Mouse (Mus musculus) naive thymus-derived CD4-positive, alpha-beta T cell, adult 2 months (primary cell): ENCODE data around the gene Eprs.

Source experiments
- DNase-seq: peaks from one replicate; pipeline ENCODE4 v3.0.0-alpha.2; 2011; ENCODE audit warnings: low read depth

Eprs gene

DNA sequence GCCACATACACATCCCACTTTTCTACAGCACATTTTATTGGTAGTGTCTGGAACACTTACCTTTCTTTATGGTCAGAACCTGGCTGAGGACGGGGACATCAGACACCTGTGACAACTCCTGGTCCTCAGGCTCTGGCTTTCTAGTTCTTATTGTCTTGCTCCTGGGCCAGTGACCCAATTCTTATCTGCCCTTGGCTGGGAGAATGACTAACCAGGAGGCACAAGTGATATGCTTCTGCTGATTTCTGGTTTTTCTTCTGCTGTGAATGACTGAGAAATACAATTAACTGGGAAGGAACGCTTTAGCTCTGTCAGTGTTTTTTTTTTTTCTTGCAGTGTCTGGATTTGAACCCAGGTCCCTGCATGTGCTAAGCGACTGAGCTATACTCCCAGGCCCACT, 88.7 kb downstream of the Eprs start:
- no peak for DNase-seq

DNA sequence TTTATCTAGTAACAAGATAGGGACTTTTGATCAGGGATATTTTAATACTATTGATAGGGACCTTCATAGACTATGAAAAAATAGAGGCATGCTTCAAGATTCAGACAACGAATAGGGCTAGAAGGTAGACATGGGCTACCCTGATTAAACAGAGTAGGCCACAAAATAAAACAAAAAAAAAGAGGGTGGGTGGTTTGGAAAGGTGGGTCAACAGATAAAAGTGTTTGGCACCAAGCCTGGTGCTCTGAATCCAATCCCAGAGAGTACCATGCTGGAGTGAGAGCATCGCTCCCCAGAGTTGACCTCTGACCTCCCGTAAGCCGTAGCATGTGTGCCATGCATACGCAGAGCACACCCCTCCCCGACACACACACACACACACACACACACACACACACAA, 89.6 kb downstream of the Eprs start:
- DNase-seq, result no peak

DNA sequence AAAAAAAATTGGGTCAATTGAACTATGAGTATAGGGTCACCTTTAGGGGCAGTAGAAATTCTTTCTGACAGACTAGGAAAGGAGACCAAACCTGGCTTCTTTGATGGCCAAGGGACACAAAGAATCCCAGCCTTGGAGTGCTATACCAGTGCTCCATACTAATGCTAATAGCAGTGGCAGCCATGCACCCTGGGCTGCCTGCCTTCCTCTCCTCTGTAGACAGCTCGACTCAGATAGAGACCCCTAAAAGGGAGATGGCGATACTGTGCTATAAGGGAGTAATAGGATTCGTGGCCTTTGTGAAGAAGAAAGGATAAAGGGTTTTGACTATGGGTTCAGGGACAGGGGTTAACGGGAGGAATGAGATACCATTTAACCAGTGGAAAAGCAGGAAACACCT, 91.3 kb downstream of the Eprs start:
- no peak for DNase-seq

DNA sequence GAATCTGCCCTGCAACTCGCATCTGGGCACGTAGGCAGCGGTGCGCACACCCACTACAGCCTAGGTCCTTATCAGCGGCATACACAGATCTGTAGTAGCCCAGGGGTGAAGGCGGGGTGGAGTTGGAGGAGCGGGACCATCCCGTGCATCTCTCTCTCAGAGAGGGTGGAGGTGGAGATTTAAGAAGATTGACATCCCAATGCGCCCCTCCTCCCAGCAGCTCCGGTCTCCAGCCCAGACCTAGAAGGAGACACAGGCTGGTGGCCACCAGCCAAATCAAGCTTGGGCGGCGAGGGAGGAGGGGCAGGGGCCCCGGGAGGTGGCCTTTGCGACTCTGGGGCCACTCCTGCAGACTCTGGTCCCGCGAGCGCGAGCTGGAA, 91.7 kb downstream of the Eprs start, which contains the start of gene Slc30a10:
TSS of gene Slc30a10 (plus strand) at position 274 of the 380 bp plus-strand sequence.
- no peak for DNase-seq

DNA sequence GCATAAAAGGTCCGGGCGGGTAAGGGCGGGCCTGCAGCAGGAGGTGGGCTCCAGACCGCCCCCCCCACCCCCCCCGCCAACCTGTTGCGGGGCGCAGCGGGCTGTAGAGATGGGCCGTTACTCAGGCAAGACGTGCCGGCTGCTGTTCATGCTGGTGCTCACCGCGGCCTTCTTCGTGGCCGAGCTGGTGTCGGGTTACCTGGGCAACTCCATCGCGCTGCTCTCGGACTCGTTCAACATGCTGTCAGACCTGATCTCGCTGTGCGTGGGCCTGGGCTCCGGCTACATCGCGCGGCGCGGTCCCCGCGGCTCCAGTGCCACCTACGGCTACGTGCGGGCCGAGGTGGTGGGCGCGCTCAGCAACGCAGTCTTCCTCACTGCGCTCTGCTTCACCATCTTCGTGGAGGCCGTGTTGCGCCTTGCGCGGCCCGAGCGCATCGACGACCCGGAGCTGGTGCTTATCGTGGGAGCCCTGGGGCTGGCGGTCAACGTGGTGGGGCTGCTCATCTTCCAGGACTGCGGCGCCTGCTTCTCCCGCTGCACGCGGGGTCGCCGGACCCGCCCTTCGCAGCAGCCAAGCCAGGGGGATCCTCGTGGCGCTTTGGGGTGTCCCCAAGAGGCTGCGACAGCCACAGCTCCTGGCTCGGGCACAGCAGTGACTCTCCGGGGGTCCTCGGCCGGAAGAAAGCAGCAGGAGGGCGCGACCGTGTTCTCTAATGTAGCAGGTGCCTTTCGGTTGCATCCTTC, 92.3 kb downstream of the Eprs start:
- no peak for DNase-seq

DNA sequence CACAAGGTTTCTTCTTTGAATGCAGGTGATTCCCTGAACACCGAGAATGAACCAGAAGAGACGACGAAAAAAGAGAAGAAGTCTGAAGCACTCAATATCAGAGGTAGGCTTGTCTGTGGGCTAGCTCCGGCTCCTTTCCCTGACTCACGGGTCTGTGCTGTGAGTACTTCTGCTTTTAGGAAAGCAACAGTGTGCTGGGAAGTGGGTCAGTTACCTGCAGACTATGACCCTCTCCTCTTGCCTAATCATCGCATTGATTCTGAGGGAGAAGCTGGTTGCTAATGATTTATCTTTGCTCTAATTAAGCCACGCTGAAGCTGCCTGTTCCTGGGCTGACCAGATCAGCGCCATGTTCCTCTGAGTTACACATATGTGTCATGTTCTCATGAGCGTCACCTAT, 93.5 kb downstream of the Eprs start:
- no peak for DNase-seq

DNA sequence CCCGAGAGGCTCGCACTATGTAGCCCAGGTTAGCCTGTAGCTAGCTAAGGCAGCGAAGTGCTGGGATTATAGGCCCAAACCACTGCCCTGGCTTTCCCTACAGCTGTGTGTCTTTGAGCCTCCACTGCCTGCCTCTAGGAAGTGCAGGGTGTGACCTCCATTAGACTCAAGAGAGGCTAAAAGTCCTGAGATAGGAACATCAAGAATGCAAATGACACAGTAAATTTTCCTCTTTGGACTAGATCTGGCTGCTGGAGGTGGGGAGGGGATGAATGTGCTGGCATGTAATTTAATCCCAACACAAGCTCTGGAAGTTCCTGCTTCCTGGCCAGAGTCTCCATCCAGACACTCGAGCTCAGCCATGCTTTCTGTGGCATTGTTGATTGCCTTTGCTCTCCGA, 97.3 kb downstream of the Eprs start:
- DNase-seq, result no peak

DNA sequence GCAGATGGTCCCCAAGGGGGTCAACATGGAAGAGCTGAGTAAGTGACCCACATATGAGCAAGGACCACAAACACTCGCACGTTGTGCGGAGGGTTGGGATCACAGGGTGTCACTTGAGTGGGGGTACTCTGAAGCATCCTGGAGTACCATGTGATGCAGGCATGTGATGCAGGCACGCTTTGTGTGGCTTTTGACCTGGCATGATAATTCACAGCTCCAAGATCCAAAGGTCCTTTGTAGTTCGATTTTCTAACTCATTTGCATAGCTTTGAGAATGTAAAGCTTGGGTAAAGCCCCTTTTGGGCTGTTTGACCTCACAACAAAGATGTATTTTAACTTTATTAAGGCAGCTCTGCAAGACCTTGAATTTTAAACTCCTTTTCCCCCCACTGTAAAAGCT, 100.0 kb downstream of the Eprs start:
- DNase-seq, result no peak

DNA sequence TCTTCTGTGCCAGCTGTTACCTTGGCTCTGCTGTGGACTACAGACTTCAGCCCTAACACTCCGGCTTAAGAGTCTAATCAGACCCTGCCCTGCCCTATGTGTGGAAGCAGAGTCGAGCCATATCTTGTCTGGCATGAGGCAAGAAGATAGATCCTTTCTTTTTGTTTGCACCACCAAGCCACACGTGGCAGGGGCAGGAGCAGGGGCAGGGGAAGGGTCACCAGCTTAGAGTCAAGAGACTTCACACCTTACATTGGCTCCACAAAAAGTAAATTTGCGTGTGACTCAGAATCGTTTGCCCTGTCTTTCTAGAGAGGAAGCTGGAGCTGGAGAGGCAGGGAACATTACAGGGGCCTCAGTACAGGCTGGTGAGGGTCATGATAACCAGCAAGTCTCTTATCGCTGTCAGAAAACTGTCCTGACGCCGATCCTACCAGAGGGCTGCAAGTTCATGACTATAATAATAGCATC, 106.7 kb downstream of the Eprs start:
- no peak for DNase-seq

DNA sequence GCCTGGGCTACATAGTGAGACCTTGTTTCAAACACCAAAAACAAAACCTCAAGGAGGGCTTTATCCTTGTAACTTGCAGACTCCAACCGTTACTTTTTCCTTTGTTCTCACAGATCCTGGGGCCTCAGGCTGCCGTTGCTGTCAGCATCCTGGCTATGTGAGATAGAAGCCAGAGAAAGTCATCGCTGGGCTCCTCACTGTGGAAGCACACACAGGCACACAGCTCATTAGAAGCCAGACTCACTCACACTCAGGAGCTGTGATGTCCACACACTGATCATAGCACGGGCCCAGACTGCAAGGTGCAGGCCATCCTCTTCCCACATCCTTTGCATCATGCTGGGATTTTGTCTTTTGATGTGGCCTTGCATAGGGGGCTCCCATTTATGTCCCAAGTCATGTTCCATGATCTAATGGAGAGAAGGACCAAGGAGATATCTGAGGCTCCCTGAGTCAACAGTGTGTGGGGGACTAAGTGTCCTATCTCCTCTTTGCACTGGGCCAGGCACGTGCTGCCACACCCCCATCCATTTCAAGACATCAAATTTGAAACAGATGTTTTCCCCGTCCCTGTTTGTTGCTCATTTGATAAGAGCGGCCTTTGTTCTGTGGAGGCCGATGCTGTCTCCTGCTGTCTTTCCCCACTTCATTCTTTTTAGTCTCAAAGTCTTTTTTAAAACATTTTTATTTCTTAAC, 109.3 kb downstream of the Eprs start:
- no peak for DNase-seq

DNA sequence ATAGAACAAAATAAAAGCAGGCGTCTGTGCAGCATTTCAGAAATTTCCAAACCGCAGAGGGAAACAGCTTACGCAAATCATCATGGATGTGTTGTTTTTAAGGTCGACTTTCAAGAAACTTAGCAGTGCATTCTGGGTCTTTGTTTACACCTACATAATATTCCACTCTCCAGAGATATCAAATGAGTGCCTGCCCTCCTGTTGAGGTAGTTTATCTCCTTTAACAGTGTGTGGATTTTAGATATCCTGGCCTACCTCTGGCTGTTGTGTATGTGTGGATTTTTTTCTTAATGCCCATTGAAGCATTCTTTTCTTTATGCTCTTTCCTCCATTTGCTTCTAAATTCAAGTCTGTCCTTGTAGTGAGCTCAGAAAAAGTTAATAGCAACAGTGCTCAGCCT, 109.9 kb downstream of the Eprs start:
- DNase-seq, result no peak

DNA sequence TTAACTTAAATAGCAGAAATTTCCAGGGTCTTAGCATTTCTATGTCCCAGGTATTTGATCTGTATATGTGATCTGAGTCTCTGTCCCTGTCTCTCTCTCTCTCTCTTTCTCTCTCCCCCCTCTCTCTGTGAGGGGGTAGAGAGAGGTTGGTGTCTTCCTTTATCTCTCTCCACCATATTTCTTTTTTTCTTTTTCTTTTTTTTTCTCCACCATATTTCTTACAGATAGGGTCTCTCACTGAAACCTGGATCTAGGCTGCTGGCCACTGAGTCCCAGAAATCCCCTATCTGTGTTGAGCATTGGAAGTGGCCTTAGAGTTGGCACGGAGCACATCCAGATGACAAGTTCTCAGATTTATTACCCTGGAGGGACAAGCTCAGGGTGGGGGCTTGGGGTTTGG, 110.6 kb downstream of the Eprs start:
- DNase-seq, result no peak
